Mouse (Mus musculus): Measurements from ENCODE around the gene Myo18b.

The Myo18b gene

GRCm38 (mm10) chr5:112876846-112877390 lies 19.2 kb downstream of the Myo18b start:
- DNase-seq (ENCODE audit: low spot score): no peak

- DNase-seq (ENCODE audit: low spot score): no peak
Measured at GRCm38 (mm10) chr5:112872999-112873398, 23.2 kb downstream of the Myo18b start.

DNA sequence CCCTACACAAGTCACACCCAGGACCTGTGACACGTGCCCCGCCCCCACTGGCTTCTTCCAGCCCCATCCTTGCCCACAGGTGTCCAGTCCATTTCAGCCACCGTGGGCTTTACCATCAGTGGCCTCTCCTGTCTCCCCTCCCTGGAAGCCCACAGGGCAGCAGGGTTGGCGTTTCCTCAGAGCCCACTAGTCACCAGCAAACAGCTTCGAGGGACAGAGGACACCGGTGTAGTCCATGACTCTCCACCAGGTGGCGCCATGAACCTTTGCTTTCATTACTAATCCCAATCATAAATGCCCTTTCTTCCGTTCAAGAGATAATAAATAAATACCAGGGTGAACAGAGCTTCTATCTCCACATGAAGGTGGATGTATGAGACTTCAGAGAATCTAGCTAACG lies 25.4 kb downstream of the Myo18b start:
- peak; percentile 21 for DNase-seq (ENCODE audit: low spot score)

DNA sequence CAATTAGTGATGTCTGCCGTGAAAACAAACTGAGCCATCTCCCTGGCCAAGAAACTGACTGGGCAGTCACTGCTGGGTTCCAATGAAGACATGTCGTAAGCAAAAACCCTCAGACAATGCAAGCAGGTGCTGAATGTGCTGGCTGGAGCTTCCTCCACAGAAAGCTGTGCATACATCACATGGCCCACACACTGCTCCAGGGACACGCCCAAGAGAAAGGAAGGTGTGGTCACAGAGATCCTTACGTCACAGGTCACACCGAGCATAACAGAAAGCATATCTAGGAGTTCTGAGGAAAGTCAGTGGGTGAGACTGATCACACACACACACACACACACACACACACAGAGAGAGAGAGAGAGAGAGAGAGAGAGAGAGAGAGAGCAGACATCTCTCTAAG lies 27.5 kb downstream of the Myo18b start:
- no peak for DNase-seq (ENCODE audit: low spot score)

DNA sequence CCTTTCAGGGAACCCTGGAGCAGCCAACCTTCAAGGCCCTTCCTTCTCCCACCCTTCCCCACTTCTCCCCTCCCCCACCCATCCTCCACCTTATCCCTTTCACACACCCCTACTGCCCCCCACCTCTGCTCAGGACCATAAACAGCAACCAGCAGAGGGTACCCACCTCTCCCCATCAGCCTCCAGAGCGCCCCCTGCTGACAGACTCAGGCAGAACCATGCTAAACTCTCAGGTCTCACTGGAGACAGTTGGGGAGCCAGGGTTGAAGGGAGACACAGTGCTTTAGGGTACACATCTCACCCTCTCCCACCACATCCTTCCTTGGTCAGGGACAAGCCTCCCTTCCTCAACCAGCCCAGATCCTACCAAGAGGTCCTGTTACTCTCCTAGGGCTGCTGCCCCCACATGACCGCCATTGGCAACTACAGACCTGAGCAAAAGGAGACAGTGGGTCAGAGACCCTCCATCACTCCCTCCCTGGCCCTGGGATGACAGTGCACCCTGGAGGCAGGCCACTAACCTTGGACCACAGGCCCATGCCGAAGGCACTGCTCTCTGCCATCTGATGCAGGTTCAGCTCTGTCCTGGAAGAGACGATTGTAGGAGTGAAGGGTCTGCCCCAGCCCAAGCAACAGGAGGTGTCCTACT lies 31.3 kb downstream of the Myo18b start:
- DNase-seq (ENCODE audit: low spot score): no peak

DNA sequence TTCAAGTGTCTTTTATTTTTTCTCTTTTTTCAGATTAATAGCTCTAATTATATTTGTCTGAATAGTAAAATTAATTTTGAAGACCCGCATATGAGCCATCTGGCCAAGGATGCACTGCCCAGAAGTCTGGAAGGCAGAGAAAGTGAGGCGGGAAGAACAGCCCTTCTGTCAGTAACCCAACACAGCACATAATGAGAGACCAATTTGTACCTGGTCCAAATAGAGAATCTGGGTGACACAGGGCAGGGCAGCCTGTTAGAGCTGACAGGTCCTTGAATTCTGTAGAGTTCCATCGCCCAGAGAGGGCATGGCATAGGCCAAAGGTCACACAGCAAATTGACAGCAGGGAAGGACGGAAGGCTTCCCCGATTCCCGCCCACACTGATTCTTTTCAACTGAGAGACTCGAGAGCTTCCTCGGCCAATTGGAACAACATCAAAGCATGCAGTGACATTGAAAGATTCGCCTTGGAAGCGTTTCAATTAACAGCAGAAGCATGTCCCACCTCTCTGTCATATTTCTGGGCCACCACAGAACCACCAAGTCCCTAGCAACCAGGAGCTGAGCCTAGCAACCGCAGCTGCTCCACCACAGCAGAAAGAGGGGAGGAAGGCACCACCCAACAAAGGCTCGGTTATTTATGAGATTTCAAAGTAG lies 36.7 kb downstream of the Myo18b start:
- no peak for DNase-seq (ENCODE audit: low spot score)

- peak; percentile 33 for DNase-seq (ENCODE audit: low spot score)
Measured at GRCm38 (mm10) chr5:112853179-112853578, 43.0 kb downstream of the Myo18b start.

DNA sequence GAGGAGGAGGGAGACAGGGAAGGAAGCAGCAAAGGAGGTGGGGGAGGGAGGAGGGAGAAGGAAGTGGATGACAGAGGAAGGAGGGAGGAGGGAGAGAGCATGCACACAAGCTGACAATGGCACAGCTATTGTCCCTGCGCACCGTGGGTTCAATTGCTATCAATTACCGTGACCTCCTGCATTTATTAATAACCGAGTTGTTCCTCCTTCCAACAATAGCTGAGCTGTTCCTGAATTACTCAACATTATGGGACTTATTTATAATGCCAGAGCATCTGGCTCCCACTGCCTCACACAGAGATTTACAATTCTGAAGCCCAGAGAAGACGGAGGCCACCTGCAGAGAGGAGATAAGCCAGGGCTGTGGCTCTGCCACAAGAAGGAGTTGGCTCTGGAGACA lies 44.8 kb downstream of the Myo18b start:
- no peak for DNase-seq (ENCODE audit: low spot score)

DNA sequence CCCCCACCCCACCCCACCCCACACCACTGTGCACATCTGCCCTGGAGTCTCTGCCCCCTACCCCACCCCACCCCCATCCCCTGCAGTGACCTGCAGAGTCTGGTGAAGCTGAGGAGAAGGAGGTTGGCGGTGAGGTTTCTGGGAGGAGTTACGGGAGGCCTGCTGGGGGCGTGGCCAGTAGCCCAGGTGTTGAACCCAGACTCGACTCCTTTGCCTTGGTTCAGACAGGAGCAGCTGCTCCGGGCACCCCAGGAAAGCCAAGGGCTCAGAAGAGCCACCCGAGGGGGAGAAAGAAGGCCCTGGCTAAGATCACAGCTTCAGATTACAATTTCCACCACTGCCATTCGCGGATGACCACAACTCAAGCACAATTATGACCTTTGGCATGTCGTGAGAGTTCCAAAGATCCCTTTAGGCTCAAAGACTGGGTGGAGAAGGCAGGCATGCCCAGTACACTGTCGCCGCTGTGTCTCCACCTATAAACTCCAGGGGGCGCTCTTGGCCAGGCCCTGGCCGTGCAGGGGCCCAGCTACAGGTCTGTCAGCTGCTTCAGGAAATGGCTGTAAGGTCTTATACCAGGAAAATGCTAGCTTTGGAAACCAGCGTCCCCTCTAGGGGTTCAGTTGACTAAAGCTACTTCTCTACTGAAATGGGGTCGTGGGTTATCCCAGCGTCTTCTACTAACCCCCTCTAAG lies 47.4 kb downstream of the Myo18b start:
- DNase-seq (ENCODE audit: low spot score): peak; percentile 47

GRCm38 (mm10) chr5:112847985-112848542 lies 48.1 kb downstream of the Myo18b start:
- DNase-seq (ENCODE audit: low spot score): no peak

GRCm38 (mm10) chr5:112846146-112846545 lies 50.0 kb downstream of the Myo18b start:
- DNase-seq (ENCODE audit: low spot score): no peak

GRCm38 (mm10) chr5:112844460-112844859 lies 51.7 kb downstream of the Myo18b start:
- DNase-seq (ENCODE audit: low spot score): no peak

- no peak for DNase-seq (ENCODE audit: low spot score)
Measured at GRCm38 (mm10) chr5:112843676-112844257, 52.4 kb downstream of the Myo18b start.

GRCm38 (mm10) chr5:112842696-112843095 lies 53.5 kb downstream of the Myo18b start:
- no peak for DNase-seq (ENCODE audit: low spot score)

DNA sequence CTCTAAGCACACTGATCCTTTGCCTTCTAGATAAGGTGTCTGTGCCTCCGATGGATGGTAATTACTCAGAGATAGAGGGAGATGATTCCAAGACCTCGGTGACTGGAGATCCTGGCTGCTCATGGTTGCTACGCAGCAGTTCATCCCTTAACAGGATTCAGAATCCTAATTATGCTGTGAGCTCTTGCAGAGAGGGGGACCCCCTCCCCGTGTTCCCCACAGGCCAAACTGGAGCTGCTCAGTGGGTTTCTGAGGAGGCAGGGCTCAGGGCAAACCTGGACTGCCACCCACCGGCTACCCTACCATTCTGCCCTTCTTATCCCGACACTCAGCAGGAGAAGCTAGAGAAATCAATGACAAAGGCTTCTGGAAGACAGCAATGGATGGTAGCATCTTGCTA lies 54.3 kb downstream of the Myo18b start:
- DNase-seq (ENCODE audit: low spot score): no peak

GRCm38 (mm10) chr5:112834896-112835295 lies 61.3 kb downstream of the Myo18b start:
- DNase-seq (ENCODE audit: low spot score): no peak

DNA sequence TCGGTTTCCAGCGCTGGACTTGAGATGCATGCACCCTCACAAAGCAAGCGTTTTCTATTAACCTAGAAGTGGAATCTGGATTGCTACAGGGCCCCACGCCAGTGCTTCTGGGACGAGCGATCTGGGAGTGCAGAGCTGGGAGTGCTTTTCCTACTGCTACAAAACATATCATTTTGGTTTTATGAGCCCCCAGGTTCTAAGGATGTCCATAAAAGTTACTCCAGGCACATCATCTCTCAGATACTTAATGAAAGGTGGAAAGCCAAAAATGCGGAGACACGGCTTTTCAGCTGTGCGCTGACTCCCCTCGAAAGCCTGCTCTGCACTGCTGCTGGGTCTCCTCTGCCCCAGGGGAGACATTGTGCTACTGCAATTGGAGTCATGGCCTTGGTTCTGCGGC lies 62.3 kb downstream of the Myo18b start:
- no peak for DNase-seq (ENCODE audit: low spot score)

DNA sequence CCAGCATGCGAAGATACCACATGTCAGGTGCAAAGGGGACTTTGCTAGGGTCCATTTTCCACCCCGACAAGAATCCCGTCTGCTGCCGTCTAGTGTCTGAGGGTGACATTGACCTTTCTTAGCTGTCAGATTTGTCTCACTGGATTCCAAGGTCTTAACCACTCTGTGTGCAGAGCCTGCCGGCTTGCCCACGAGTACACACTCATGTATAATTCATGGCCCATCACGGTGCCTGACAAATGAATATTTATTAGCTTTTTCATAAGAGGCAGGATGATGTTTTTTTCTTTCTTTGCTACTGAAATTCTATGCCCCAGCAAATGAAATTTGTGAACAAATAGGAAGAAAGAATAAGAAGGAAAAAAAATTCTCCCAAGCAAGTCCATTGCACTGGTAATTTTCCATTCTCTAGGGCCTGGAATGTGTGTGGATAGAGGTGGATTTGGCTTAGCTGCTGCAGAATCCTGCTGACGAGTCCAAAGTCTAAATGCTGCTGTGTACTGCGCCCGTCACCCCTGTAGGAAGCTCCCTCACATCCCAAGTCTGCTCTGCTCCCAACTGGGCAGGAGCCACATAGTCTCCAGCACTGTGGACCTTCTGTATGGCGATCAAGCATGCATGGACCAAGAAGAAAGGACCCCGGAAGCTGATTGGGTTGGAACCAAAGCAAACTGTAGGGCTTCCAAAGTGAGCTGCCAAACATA lies 70.9 kb downstream of the Myo18b start:
- no peak for DNase-seq (ENCODE audit: low spot score)

DNA sequence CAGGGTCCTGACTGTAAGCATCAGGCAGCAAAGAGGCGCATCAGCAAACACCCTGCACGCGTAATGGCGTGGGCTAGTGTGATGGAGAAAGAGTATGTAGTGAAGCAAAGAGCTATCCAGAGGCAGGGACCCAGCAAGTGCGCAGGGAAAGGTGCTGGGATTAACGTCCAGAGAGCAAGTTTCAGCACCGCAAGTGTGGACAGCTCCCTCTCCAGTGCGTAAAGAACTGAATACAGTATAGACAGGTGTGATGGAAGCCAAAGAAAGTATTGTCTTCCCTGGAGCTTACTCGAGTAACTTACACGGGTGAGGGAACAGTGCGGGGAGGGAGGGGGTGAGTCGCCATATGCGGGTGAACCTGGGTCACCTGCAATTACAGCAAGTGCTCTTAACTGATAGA lies 71.8 kb downstream of the Myo18b start:
- peak; percentile 9 for DNase-seq (ENCODE audit: low spot score)

DNA sequence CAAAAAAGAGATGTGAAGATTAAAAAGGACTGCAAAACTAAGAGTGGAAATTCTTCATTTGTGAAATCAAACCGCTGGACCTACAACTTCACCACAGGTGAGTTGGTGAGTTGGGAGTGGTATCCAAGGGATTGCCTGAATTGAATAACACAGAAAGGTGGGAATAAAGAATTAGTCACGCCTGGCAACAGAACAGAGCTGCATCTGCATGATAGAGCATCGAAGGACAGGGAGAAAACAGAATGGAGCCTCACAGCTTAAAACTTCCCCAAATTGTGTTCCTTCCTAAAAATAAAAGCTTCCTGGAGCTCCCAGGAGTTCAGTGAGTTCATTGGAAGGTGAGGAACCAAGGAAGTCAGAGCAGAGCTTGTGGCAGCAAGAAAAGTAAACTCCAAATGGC lies 73.7 kb downstream of the Myo18b start:
- no peak for DNase-seq (ENCODE audit: low spot score)

DNA sequence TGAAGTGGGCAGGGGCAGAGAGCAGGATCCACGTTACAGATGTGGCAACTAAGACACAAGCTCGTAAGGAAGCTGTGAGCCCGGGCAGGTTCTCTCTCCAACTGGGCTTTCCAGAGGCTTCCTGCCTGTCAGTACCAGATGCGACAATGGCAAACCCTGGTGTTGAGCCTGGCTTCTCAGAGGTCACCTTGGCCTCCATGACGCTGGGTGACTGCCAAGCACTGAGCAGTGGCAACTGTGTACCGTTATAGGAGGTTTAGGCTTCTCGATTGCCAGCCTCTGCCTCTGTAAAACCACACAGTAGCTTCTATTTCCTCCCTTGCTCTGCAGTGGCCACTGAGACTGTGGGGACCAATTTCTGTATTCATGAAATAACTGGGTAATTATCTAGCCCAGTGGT lies 81.1 kb downstream of the Myo18b start:
- DNase-seq (ENCODE audit: low spot score): no peak

DNA sequence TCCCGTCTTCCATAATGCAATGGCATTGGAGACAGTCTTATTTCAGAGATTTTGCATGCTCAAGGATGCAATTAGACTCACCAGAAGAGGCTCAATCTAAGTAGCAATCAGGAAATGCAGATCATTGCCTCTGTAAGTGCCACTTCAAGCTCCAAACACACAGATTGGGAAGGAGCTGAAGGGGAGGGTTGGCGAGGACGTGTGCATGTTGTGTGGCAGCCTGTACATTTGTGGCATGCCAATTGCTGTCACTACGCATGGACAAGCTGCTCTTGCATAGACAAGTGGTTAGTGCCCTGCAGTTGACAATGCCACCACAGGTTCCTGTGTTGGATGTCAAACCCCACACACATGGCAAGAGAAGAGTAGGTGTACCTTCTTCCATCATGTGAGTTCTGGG lies 88.5 kb downstream of the Myo18b start:
- no peak for DNase-seq (ENCODE audit: low spot score)
